Mouse (Mus musculus) CH12.LX (cell line): Measurements from ENCODE around the gene Ano8. TPM values are rescaled to one million over a fixed set of nuclear protein-coding genes. Genes with fewer than 3 reads are reported as not detected.

Experiments
- DNase-seq: peaks from one replicate; pipeline ENCODE4 v3.0.0-alpha.2; 2013; ENCODE audit errors: extremely low read depth
- H3K27ac ChIP-seq: 2 replicates; pipeline ENCODE4 v1.5.1; 2012; ENCODE audit warnings: low read depth, mild to moderate bottlenecking, control low read depth, moderate library complexity; ENCODE audit not compliant: insufficient read depth
- H3K27me3 ChIP-seq: replicated peaks from 2 replicates; pipeline ENCODE3; 2012; ENCODE audit warnings: inconsistent platforms
- H3K36me3 ChIP-seq, 2 experiments: replicated peaks in 1 of 2; 2 replicates each; pipeline versions ENCODE3 to v1.6.1; 2012; ENCODE audit warnings: inconsistent platforms in 1 of 2, low read length in 1 of 2, mild to moderate bottlenecking in 1 of 2, mixed read lengths in 1 of 2, moderate library complexity in 1 of 2; ENCODE audit not compliant: control insufficient read depth in 1 of 2, insufficient read depth in 1 of 2
- H3K4me1 ChIP-seq, 2 experiments: 2 replicates each; pipeline ENCODE4 v1.6.1; 2012; ENCODE audit warnings: inconsistent platforms in 1 of 2, moderate library complexity in 1 of 2; ENCODE audit not compliant: insufficient read depth in 2 of 2, control insufficient read depth in 1 of 2
- H3K4me2 ChIP-seq: 2 replicates; pipeline ENCODE4 v1.6.1; 2012; ENCODE audit warnings: low read depth, mild to moderate bottlenecking, control low read depth; ENCODE audit not compliant: poor library complexity, insufficient read depth, severe bottlenecking
- H3K4me3 ChIP-seq, 3 experiments: fragments of 150-350 bp in 1 of 3; sonication (generic) in 1 of 3; replicated peaks in 1 of 3; 2 replicates each; pipeline versions ENCODE3 to v1.5.1; 2011 to 2012; ENCODE audit warnings: low read depth in 2 of 3, low read length in 2 of 3, mild to moderate bottlenecking in 2 of 3, moderate library complexity in 2 of 3, control low read depth in 1 of 3, improper control_type of control experiment in 1 of 3, inconsistent platforms in 1 of 3, mixed read lengths in 1 of 3; ENCODE audit not compliant: poor library complexity in 1 of 3
- H3K79me2 ChIP-seq: replicated peaks from 2 replicates; pipeline ENCODE4 v1.6.1; 2012; ENCODE audit warnings: mild to moderate bottlenecking, moderate library complexity; ENCODE audit not compliant: control insufficient read depth, poor library complexity, insufficient read depth, severe bottlenecking; ENCODE audit errors: extremely low read depth
- H3K9ac ChIP-seq: 2 replicates; pipeline ENCODE4 v1.6.1; 2012; ENCODE audit warnings: low read depth, mild to moderate bottlenecking, control low read depth, moderate library complexity; ENCODE audit not compliant: insufficient read depth
- H3K9me3 ChIP-seq: replicated peaks from 2 replicates; pipeline ENCODE3; 2012; ENCODE audit warnings: low read length, inconsistent platforms, mixed read lengths
- BHLHE40 ChIP-seq: IDR thresholded peaks from 2 replicates; pipeline ENCODE4 v1.6.1; 2011; ENCODE audit warnings: mild to moderate bottlenecking, low read depth, low read length, improper control_type of control experiment
- CHD2 ChIP-seq: IDR thresholded peaks from 2 replicates; pipeline ENCODE4 v1.6.1; 2011; ENCODE audit warnings: low read length, improper control_type of control experiment
- CTCF ChIP-seq, 2 experiments: IDR thresholded peaks in 1 of 2; conservative IDR thresholded peaks in 1 of 2; 2 replicates each; pipeline ENCODE4 v1.5.1; 2011 to 2012; ENCODE audit warnings: low read depth in 2 of 2, low read length in 2 of 2, improper control_type of control experiment in 1 of 2, inconsistent platforms in 1 of 2, mild to moderate bottlenecking in 1 of 2, moderate library complexity in 1 of 2
- E2F4 ChIP-seq: IDR thresholded peaks from 2 replicates; pipeline ENCODE4 v1.6.1; 2011; ENCODE audit warnings: low read depth, low read length, improper control_type of control experiment; ENCODE audit not compliant: insufficient replicate concordance
- ELF1 ChIP-seq: IDR thresholded peaks from 2 replicates; pipeline ENCODE4 v1.6.1; 2014; ENCODE audit warnings: low read depth, mild to moderate bottlenecking, inconsistent platforms, low read length, improper control_type of control experiment
- EP300 ChIP-seq: IDR thresholded peaks from 2 replicates; pipeline ENCODE4 v1.6.1; 2011; ENCODE audit warnings: low read length, improper control_type of control experiment
- IRF4 ChIP-seq: IDR thresholded peaks from 2 replicates; pipeline ENCODE4 v1.6.1; 2014; ENCODE audit warnings: low read depth, mild to moderate bottlenecking, inconsistent platforms, low read length, improper control_type of control experiment
- JUN ChIP-seq: IDR thresholded peaks from 2 replicates; pipeline ENCODE4 v1.6.1; 2011; ENCODE audit warnings: low read depth, mild to moderate bottlenecking, low read length, improper control_type of control experiment, moderate library complexity; ENCODE audit not compliant: insufficient read depth
- MAFK ChIP-seq: IDR thresholded peaks from 2 replicates; pipeline ENCODE4 v1.6.1; 2011; ENCODE audit warnings: low read length, improper control_type of control experiment; ENCODE audit not compliant: insufficient replicate concordance
- MAZ ChIP-seq: IDR thresholded peaks from 2 replicates; pipeline ENCODE4 v1.6.1; 2012; ENCODE audit warnings: low read depth, mild to moderate bottlenecking, inconsistent platforms, low read length, improper control_type of control experiment, moderate library complexity
- MYC ChIP-seq: IDR thresholded peaks from 2 replicates; pipeline ENCODE4 v1.6.1; 2011; ENCODE audit warnings: low read depth, mild to moderate bottlenecking, improper control_type of control experiment, low read length
- NELFE ChIP-seq: IDR thresholded peaks from 2 replicates; pipeline ENCODE4 v1.6.1; 2011; ENCODE audit warnings: low read depth, low read length, improper control_type of control experiment
- PAX5 ChIP-seq: IDR thresholded peaks from 2 replicates; pipeline ENCODE4 v1.6.1; 2012; ENCODE audit warnings: low read length, inconsistent platforms, mixed read lengths
- POLR2A ChIP-seq: IDR thresholded peaks from 2 replicates; pipeline ENCODE4 v1.6.1; 2011; ENCODE audit warnings: low read depth, mild to moderate bottlenecking, improper control_type of control experiment, low read length
- RAD21 ChIP-seq: IDR thresholded peaks from 2 replicates; pipeline ENCODE4 v1.6.1; 2011; ENCODE audit warnings: low read depth, mild to moderate bottlenecking, low read length, improper control_type of control experiment, moderate library complexity
- RCOR1 ChIP-seq: conservative IDR thresholded peaks from 2 replicates; pipeline ENCODE4 v1.6.1; 2012; ENCODE audit warnings: low read depth, mild to moderate bottlenecking, inconsistent platforms, low read length, improper control_type of control experiment
- SIN3A ChIP-seq: IDR thresholded peaks from 2 replicates; pipeline ENCODE4 v1.6.1; 2012; ENCODE audit warnings: low read length, improper control_type of control experiment, inconsistent platforms
- TBP ChIP-seq: conservative IDR thresholded peaks from 2 replicates; pipeline ENCODE4 v1.6.1; 2011; ENCODE audit warnings: low read depth, low read length, improper control_type of control experiment
- USF1 ChIP-seq: IDR thresholded peaks from 2 replicates; pipeline ENCODE4 v1.6.1; 2014; ENCODE audit warnings: low read depth, mild to moderate bottlenecking, inconsistent platforms, low read length, improper control_type of control experiment
- USF2 ChIP-seq: conservative IDR thresholded peaks from 2 replicates; pipeline ENCODE4 v1.6.1; 2011; ENCODE audit warnings: low read depth, low read length, improper control_type of control experiment
- ZKSCAN1 ChIP-seq: IDR thresholded peaks from 2 replicates; pipeline ENCODE4 v1.6.1; 2012; ENCODE audit warnings: low read depth, inconsistent platforms, low read length, improper control_type of control experiment, borderline replicate concordance
- ZMIZ1 ChIP-seq: IDR thresholded peaks from 2 replicates; pipeline ENCODE4 v1.6.1; 2012; ENCODE audit warnings: low read depth, mild to moderate bottlenecking, inconsistent platforms, low read length, improper control_type of control experiment
- ZNF384 ChIP-seq: IDR thresholded peaks from 2 replicates; pipeline ENCODE4 v1.6.1; 2012; ENCODE audit warnings: low read depth, low read length, improper control_type of control experiment, inconsistent platforms
- dilution Hi-C: fragments of 300-500 bp; cut with MboI; formaldehyde crosslinking; loops from 2 replicates; pipeline ENCODE4 v1.14.3; 2020; ENCODE audit warnings: low sequenced_read_pairs; ENCODE audit not compliant: extremely low pct_unique_long_range_greater_than_20kb, extremely low pct_ligation_motif_present
- in situ Hi-C: fragments of 300-500 bp; cut with MboI; formaldehyde crosslinking; loops from 3 replicates; pipeline ENCODE4 v1.14.3; 2019; ENCODE audit warnings: low sequenced_read_pairs, low pct_ligation_motif_present, low pct_unique_long_range_greater_than_20kb, mixed read lengths
- polyA plus RNA-seq: library from polyadenylated mRNA; unstranded; fragments of >175 nt; gene quantifications from 2 replicates; pipeline ENCODE4 v1.2.1, GENCODE M21; 2012; ENCODE audit warnings: low read depth; ENCODE audit not compliant: insufficient read length
- total RNA-seq, 2 experiments: library from RNA; depleted of rRNA; stranded (reverse); fragments of 300-350 nt in 1 of 2; fragments of >200 nt in 1 of 2; gene quantifications; 2 replicates each; pipeline ENCODE4 v1.2.3; 2012 to 2014

The Ano8 gene
- total and polyA plus RNA-seq, 3 experiments, result 1.8 to 6.7 (median 1.9) TPM

- Histone ChIP-seq H3K27ac (no peak overlapping the region), H3K9ac (no peak overlapping the region), H3K79me2 (no peaks in the 10 kb centered on the region), H3K4me3 (no peak overlapping the region), H3K9me3 (peaks cover 8% of the 10 kb centered on the region), H3K4me1 (peaks cover 16 to 42% of the 10 kb centered on the region in 2 experiments), H3K36me3 (peaks cover 14 to 31% of the 10 kb centered on the region in 2 experiments), H3K27me3 (no peaks in the 10 kb centered on the region), H3K4me2 (no peak overlapping the region)
- no peak for DNase-seq
- dilution Hi-C loops (no loop called here), in situ Hi-C loops (no loop called here)
- TF ChIP-seq CHD2 (no peak), PAX5 (no peak)
Measured at GRCm38 (mm10) chr8:71460716-71461115, 25.0 kb downstream of the Ano8 start.

GRCm38 (mm10) chr8:71457659-71458270 lies 28.0 kb downstream of the Ano8 start:
- Histone ChIP-seq H3K36me3 (peaks cover 14 to 31% of the 10 kb centered on the region in 2 experiments), H3K4me3 (no peak overlapping the region), H3K27ac (no peak overlapping the region), H3K79me2 (no peaks in the 10 kb centered on the region), H3K27me3 (no peaks in the 10 kb centered on the region), H3K4me2 (no peak overlapping the region), H3K9ac (no peak overlapping the region), H3K9me3 (peaks cover 8% of the 10 kb centered on the region), H3K4me1 (peaks cover 11 to 32% of the 10 kb centered on the region in 2 experiments)
- dilution Hi-C loops, result no loop called here
- in situ Hi-C loops, result no loop called here
- TF ChIP-seq CHD2, result no peak
- TF ChIP-seq ZNF384, result no peak
- no peak for TF ChIP-seq MAZ
- TF ChIP-seq USF1, result no peak
- TF ChIP-seq ELF1, result no peak
- no peak for TF ChIP-seq SIN3A
- no peak for TF ChIP-seq MAFK
- no peak for TF ChIP-seq CTCF (conservative IDR thresholded peaks at IDR 0.05 in 1 of 2, IDR thresholded peaks at IDR 0.05 in 1 of 2; ENCODE audit: low read depth in 2 of 2, low read length in 2 of 2)
- no peak for TF ChIP-seq BHLHE40
- DNase-seq, result no peak

GRCm38 (mm10) chr8:71456906-71457305 lies 28.9 kb downstream of the Ano8 start:
- no peak overlapping the region for H3K4me2 ChIP-seq
- dilution Hi-C loops (no loop called here), in situ Hi-C loops (no loop called here)
- H3K4me3 ChIP-seq, result no peak overlapping the region
- peaks cover 14 to 31% of the 10 kb centered on the region in 2 experiments for H3K36me3 ChIP-seq
- no peaks in the 10 kb centered on the region for H3K27me3 ChIP-seq
- no peak for DNase-seq
- TF ChIP-seq JUN, result no peak
- TF ChIP-seq ZNF384, result no peak
- TF ChIP-seq MYC, result no peak
- TF ChIP-seq POLR2A, result no peak
- TF ChIP-seq ZKSCAN1, result no peak
- no peak for TF ChIP-seq IRF4
- no peak for TF ChIP-seq EP300
- no peak for TF ChIP-seq E2F4
- TF ChIP-seq MAFK, result no peak
- TF ChIP-seq ZMIZ1, result no peak
- TF ChIP-seq USF1, result no peak
- no peak for TF ChIP-seq RCOR1
- TF ChIP-seq RAD21, result no peak
- TF ChIP-seq NELFE, result no peak
- TF ChIP-seq USF2, result no peak
- no peak for TF ChIP-seq TBP
- TF ChIP-seq CTCF (conservative IDR thresholded peaks at IDR 0.05 in 1 of 2, IDR thresholded peaks at IDR 0.05 in 1 of 2; ENCODE audit: low read depth in 2 of 2, low read length in 2 of 2), result no peak
- TF ChIP-seq PAX5, result no peak
- no peak for TF ChIP-seq SIN3A
- no peaks in the 10 kb centered on the region for H3K79me2 ChIP-seq
- H3K27ac ChIP-seq, result no peak overlapping the region
- peaks cover 8% of the 10 kb centered on the region for H3K9me3 ChIP-seq
- H3K4me1 ChIP-seq, result peaks cover 12 to 37% of the 10 kb centered on the region in 2 experiments
- H3K9ac ChIP-seq, result no peak overlapping the region
